Mouse (Mus musculus) liver, embryonic 16.5 days (tissue): ENCODE measurements around the gene Gm20479. TPM values are rescaled to one million over a fixed set of nuclear protein-coding genes. Genes with fewer than 3 reads are reported as not detected.

Experiments used
- ATAC-seq: fragments of 200-750 bp; cut with Nextera tagmentation; 2 replicates; pipeline ENCODE4 v1.8.0; 2017; ENCODE audit warnings: low read depth, mild to moderate bottlenecking, moderate number of reproducible peaks, moderate library complexity
- H3K27ac ChIP-seq: fragments of 300-500 bp; sonication (generic); 2 replicates; pipeline ENCODE4 v1.5.1; 2014; ENCODE audit warnings: mild to moderate bottlenecking, low read length
- H3K27me3 ChIP-seq: fragments of 300-500 bp; sonication (generic); 2 replicates; pipeline ENCODE4 v1.6.1; 2014; ENCODE audit warnings: low read depth, low read length, mixed read lengths; ENCODE audit not compliant: control insufficient read depth, insufficient read depth
- H3K36me3 ChIP-seq: fragments of 300-500 bp; sonication (generic); 2 replicates; pipeline ENCODE4 v1.6.1; 2014; ENCODE audit warnings: mild to moderate bottlenecking; ENCODE audit not compliant: control insufficient read depth, insufficient read depth
- H3K4me1 ChIP-seq: fragments of 300-500 bp; sonication (generic); 2 replicates; pipeline ENCODE4 v1.6.1; 2014; ENCODE audit warnings: low read depth, low read length, mixed read lengths; ENCODE audit not compliant: control insufficient read depth
- H3K4me2 ChIP-seq: fragments of 300-500 bp; sonication (generic); 2 replicates; pipeline ENCODE4 v1.6.1; 2014; ENCODE audit warnings: low read depth, low read length, mixed read lengths
- H3K4me3 ChIP-seq: fragments of 300-500 bp; sonication (generic); 2 replicates; pipeline ENCODE4 v1.5.1; 2014; ENCODE audit warnings: low read depth, mild to moderate bottlenecking, low read length
- H3K9ac ChIP-seq: fragments of 300-500 bp; sonication (generic); 2 replicates; pipeline ENCODE4 v1.6.1; 2014; ENCODE audit warnings: low read depth, low read length
- H3K9me3 ChIP-seq: fragments of 300-500 bp; sonication (generic); replicated peaks from 2 replicates; pipeline ENCODE4 v1.6.1; 2016; ENCODE audit warnings: low read length; ENCODE audit not compliant: control insufficient read depth
- WGBS: fragments of 180-500 bp; shearing (Covaris S2); extraction: QIAGEN DNeasy Blood & Tissue Kit; methylation state at CpG from one replicate; pipeline ENCODE4 v1.1.7; 2014; ENCODE audit not compliant: insufficient replicate concordance; 5-methylcytosine and 5-hydroxymethylcytosine counted together
- polyA plus RNA-seq: library from polyadenylated mRNA; unstranded; fragments of >200 nt; fragmentation: Nextera tagmentation; extraction: Ambion mirVana; gene quantifications from 2 replicates; pipeline ENCODE4 v1.2.1, GENCODE M21; 2015

The Gm20479 gene
- polyA plus RNA-seq, 1 experiment from 2014 or later = 0.44 TPM

- no peaks in the 10 kb centered on the region for H3K9me3 ChIP-seq
- no peak overlapping the region for H3K9ac ChIP-seq
- peaks cover 19% of the 10 kb centered on the region for H3K4me1 ChIP-seq
- H3K4me2 ChIP-seq = no peak overlapping the region
- H3K27me3 ChIP-seq = peaks cover 53% of the 10 kb centered on the region
- WGBS = 52% methylated on average over 6 of the region's 6 CpGs
- no peak overlapping the region for H3K4me3 ChIP-seq
- ATAC-seq = no peak
- no peaks in the 10 kb centered on the region for H3K36me3 ChIP-seq
- no peak overlapping the region for H3K27ac ChIP-seq
Observed at GRCm38 (mm10) chr7:27360749-27361148, 3.5 kb upstream of the Gm20479 start.

- no peaks in the 10 kb centered on the region for H3K36me3 ChIP-seq
- 80% methylated on average over 9 of the region's 9 CpGs for WGBS
- no peaks in the 10 kb centered on the region for H3K9me3 ChIP-seq
- peaks cover 24% of the 10 kb centered on the region for H3K4me1 ChIP-seq
- H3K4me2 ChIP-seq = no peak overlapping the region
- no peak for ATAC-seq
- H3K9ac ChIP-seq = no peak overlapping the region
- H3K27ac ChIP-seq = no peak overlapping the region
- no peak overlapping the region for H3K4me3 ChIP-seq
- H3K27me3 ChIP-seq = peaks cover 44% of the 10 kb centered on the region
Observed at GRCm38 (mm10) chr7:27359706-27360358, 2.6 kb upstream of the Gm20479 start.

GRCm38 (mm10) chr7:27359162-27359561 lies 1.9 kb upstream of the Gm20479 start:
- no peak for ATAC-seq
- H3K9ac ChIP-seq = no peak overlapping the region
- H3K4me3 ChIP-seq = no peak overlapping the region
- WGBS = 53% methylated on average over 2 of the region's 2 CpGs
- H3K4me2 ChIP-seq = no peak overlapping the region
- peaks cover 37% of the 10 kb centered on the region for H3K27me3 ChIP-seq
- no peak overlapping the region for H3K27ac ChIP-seq
- peaks cover 30% of the 10 kb centered on the region for H3K4me1 ChIP-seq
- no peaks in the 10 kb centered on the region for H3K9me3 ChIP-seq
- H3K36me3 ChIP-seq = no peaks in the 10 kb centered on the region

- Histone ChIP-seq H3K4me2 (peak overlapping the region; percentile 10; the same call in 1 of the 2 replicates), H3K4me1 (peaks cover 33% of the 10 kb centered on the region), H3K9ac (no peak overlapping the region), H3K27ac (peak overlapping the region; percentile 69), H3K27me3 (peaks cover 23% of the 10 kb centered on the region), H3K9me3 (no peaks in the 10 kb centered on the region), H3K36me3 (no peaks in the 10 kb centered on the region), H3K4me3 (peak overlapping the region; percentile 76; the same call in 1 of the 2 replicates)
- ATAC-seq = no peak
- 3% methylated on average over 3 of the region's 3 CpGs for WGBS
Observed at GRCm38 (mm10) chr7:27357595-27357978, 368 bp upstream of the Gm20479 start.

DNA sequence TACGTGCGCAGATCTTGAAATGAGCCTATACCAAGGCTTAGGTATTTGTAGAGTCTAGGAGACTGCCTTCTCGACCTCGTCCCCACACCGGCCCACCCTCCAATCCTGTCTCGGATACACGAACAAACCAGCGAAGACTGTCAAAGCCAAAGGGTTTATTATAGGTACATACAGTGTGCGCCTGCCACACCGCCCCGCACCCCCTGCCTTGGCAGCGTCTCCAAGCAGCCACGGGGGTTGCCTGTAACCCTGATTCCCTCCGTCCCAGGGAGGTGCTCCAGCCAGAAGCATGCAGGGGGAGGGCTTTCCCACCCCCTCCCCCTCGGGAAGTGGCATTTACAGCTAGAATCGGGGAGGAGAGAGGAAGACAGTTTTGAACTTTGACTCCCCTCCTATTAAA lies 971 bp downstream of the Gm20479 start:
- Histone ChIP-seq H3K4me2 (peak overlapping the region; percentile 85), H3K27ac (peak overlapping the region; percentile 69), H3K4me3 (peak overlapping the region; percentile 76), H3K9ac (peak overlapping the region; percentile 58), H3K36me3 (no peaks in the 10 kb centered on the region), H3K9me3 (no peaks in the 10 kb centered on the region), H3K4me1 (peaks cover 27% of the 10 kb centered on the region), H3K27me3 (peaks cover 14% of the 10 kb centered on the region)
- 1% methylated on average over 16 of the region's 16 CpGs for WGBS
- ATAC-seq = peak; percentile 5; the same call in 1 of the 2 replicates

- H3K27ac ChIP-seq = peak within 1 kb of the TSS; percentile 85
- peak within 1 kb of the TSS; percentile 71 for H3K9ac ChIP-seq
- no peaks in the 10 kb centered on the region for H3K9me3 ChIP-seq
- ATAC-seq = peak; percentile 95
- H3K4me3 ChIP-seq = peak within 1 kb of the TSS; percentile 76
- peak within 1 kb of the TSS; percentile 85 for H3K4me2 ChIP-seq
- under 1% methylated on average over 33 of the region's 34 CpGs for WGBS
- peaks cover 14% of the 10 kb centered on the region for H3K27me3 ChIP-seq
- peaks cover 25% of the 10 kb centered on the region for H3K4me1 ChIP-seq
- no peaks in the 10 kb centered on the region for H3K36me3 ChIP-seq
Observed at GRCm38 (mm10) chr7:27355745-27356240, 1.4 kb downstream of the Gm20479 start, which contains the start of gene Shkbp1. TSS of gene Shkbp1 (minus strand) at chr7:27356019.

GRCm38 (mm10) chr7:27355261-27355660 lies 2.0 kb downstream of the Gm20479 start:
- 8% methylated on average over 14 of the region's 14 CpGs for WGBS
- peak overlapping the region; percentile 76 for H3K4me3 ChIP-seq
- ATAC-seq = no peak
- peaks cover 25% of the 10 kb centered on the region for H3K4me1 ChIP-seq
- peak overlapping the region; percentile 71 for H3K9ac ChIP-seq
- H3K27ac ChIP-seq = peak overlapping the region; percentile 85
- peak overlapping the region; percentile 85 for H3K4me2 ChIP-seq
- no peaks in the 10 kb centered on the region for H3K9me3 ChIP-seq
- H3K36me3 ChIP-seq = no peaks in the 10 kb centered on the region
- H3K27me3 ChIP-seq = peaks cover 14% of the 10 kb centered on the region

DNA sequence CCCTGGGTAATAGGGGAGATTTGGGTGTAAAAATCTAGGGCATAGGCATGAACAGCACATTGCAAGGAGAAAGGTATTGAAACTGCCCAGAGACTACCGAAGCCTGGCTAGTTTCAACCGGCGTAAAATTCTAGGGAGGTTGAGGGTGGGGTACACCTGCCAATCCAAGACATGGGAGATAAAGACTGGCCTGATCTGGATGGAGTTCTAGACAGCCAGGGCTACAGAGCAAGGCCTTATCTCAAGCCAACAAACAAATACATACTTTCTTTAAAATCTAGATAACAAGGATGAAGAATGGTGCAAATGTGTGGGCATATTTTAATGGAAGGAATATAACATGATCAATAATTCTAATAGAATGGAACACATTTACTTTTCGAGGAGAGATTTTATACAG lies 2.4 kb downstream of the Gm20479 start:
- Histone ChIP-seq H3K4me2 (peak overlapping the region; percentile 85), H3K4me3 (peak overlapping the region; percentile 76), H3K4me1 (peaks cover 25% of the 10 kb centered on the region), H3K27me3 (peaks cover 14% of the 10 kb centered on the region), H3K36me3 (no peaks in the 10 kb centered on the region), H3K27ac (peak overlapping the region; percentile 85), H3K9ac (peak overlapping the region; percentile 71; the same call in 1 of the 2 replicates), H3K9me3 (no peaks in the 10 kb centered on the region)
- peak; percentile 37; the same call in 1 of the 2 replicates for ATAC-seq
- WGBS = 17% methylated on average over 4 of the region's 4 CpGs

GRCm38 (mm10) chr7:27354144-27354543 lies 3.1 kb downstream of the Gm20479 start:
- 0 out of 2 replicates have a peak, but pooled peaks have one; percentile 19 for ATAC-seq
- Histone ChIP-seq H3K9me3 (no peaks in the 10 kb centered on the region), H3K4me1 (peaks cover 25% of the 10 kb centered on the region), H3K27ac (peak overlapping the region; percentile 85), H3K27me3 (peaks cover 14% of the 10 kb centered on the region), H3K36me3 (no peaks in the 10 kb centered on the region), H3K4me3 (peak overlapping the region; percentile 76), H3K9ac (no peak overlapping the region), H3K4me2 (peak overlapping the region; percentile 85)
- 42% methylated on average over 6 of the region's 6 CpGs for WGBS
